Mouse (Mus musculus) limb, embryonic 15.5 days (tissue): Measurements from ENCODE around the gene Ushbp1. TPM values are rescaled to one million over a fixed set of nuclear protein-coding genes. Genes with fewer than 3 reads are reported as not detected.

Source experiments
- ATAC-seq: fragments of 200-750 bp; cut with Nextera tagmentation; 2 replicates; pipeline ENCODE4 v1.8.0; 2017; ENCODE audit warnings: low read depth, moderate TSS enrichment; ENCODE audit not compliant: insufficient number of reproducible peaks, low FRiP score, low TSS enrichment
- H3K27ac ChIP-seq: fragments of 300-500 bp; sonication (generic); 2 replicates; pipeline ENCODE4 v1.5.1; 2015; ENCODE audit warnings: moderate library complexity, mild to moderate bottlenecking, inconsistent platforms
- H3K27me3 ChIP-seq: fragments of 300-500 bp; sonication (generic); 2 replicates; pipeline ENCODE4 v1.6.1; 2015; ENCODE audit warnings: inconsistent platforms
- H3K36me3 ChIP-seq: fragments of 300-500 bp; sonication (generic); 2 replicates; pipeline ENCODE4 v1.6.1; 2015; ENCODE audit warnings: inconsistent platforms
- H3K4me1 ChIP-seq: fragments of 300-500 bp; sonication (generic); 2 replicates; pipeline ENCODE4 v1.6.1; 2015; ENCODE audit warnings: inconsistent platforms
- H3K4me2 ChIP-seq: fragments of 300-500 bp; sonication (generic); 2 replicates; pipeline ENCODE4 v1.6.1; 2015; ENCODE audit warnings: mild to moderate bottlenecking, inconsistent platforms
- H3K4me3 ChIP-seq: fragments of 300-500 bp; sonication (generic); 2 replicates; pipeline ENCODE4 v1.5.1; 2015; ENCODE audit warnings: mild to moderate bottlenecking, inconsistent platforms
- H3K9ac ChIP-seq: fragments of 300-500 bp; sonication (generic); 2 replicates; pipeline ENCODE4 v1.6.1; 2015; ENCODE audit warnings: inconsistent platforms
- H3K9me3 ChIP-seq: fragments of 300-500 bp; sonication (generic); 2 replicates; pipeline ENCODE4 v1.6.1; 2016; ENCODE audit warnings: inconsistent platforms
- WGBS: fragments of 180-500 bp; shearing (Covaris S2); methylation state at CpG from one replicate; pipeline ENCODE4 v1.1.7; 2015; 5-methylcytosine and 5-hydroxymethylcytosine counted together
- polyA plus RNA-seq: library from polyadenylated mRNA; unstranded; fragments of >200 nt; fragmentation: Nextera tagmentation; extraction: Ambion mirVana; gene quantifications from 2 replicates; pipeline ENCODE4 v1.2.1, GENCODE M21; 2015

Gene Ushbp1
- polyA plus RNA-seq, 1 experiment from 2014 or later: 10.3 TPM

- no peak overlapping the region for H3K27ac ChIP-seq
- no peak for ATAC-seq
- H3K4me3 ChIP-seq: peak overlapping the region; percentile 32
- 36% methylated on average over 8 of the region's 8 CpGs for WGBS
- H3K9me3 ChIP-seq: no peaks in the 10 kb centered on the region
- H3K36me3 ChIP-seq: peaks cover 40% of the 10 kb centered on the region
- 0 out of 2 replicates have a peak overlapping the region, but pooled peaks have one; percentile 28 for H3K9ac ChIP-seq
- peaks cover 57% of the 10 kb centered on the region for H3K4me1 ChIP-seq
- peak overlapping the region; percentile 78 for H3K4me2 ChIP-seq
- H3K27me3 ChIP-seq: no peaks in the 10 kb centered on the region
Measured at GRCm38 (mm10) chr8:71376423-71377030, 19.1 kb downstream of the Ushbp1 start.

- peak overlapping the region; percentile 28; the same call in 1 of the 2 replicates for H3K9ac ChIP-seq
- no peaks in the 10 kb centered on the region for H3K9me3 ChIP-seq
- H3K36me3 ChIP-seq: peaks cover 40% of the 10 kb centered on the region
- H3K4me1 ChIP-seq: peaks cover 55% of the 10 kb centered on the region
- H3K4me3 ChIP-seq: peak overlapping the region; percentile 32
- peak overlapping the region; percentile 78 for H3K4me2 ChIP-seq
- H3K27me3 ChIP-seq: no peaks in the 10 kb centered on the region
- WGBS: 10% methylated on average over 60 of the region's 74 CpGs
- 0 out of 2 replicates have a peak overlapping the region, but pooled peaks have one; percentile 22 for H3K27ac ChIP-seq
- no peak for ATAC-seq
Measured at GRCm38 (mm10) chr8:71375581-71376422, 19.8 kb downstream of the Ushbp1 start.

DNA sequence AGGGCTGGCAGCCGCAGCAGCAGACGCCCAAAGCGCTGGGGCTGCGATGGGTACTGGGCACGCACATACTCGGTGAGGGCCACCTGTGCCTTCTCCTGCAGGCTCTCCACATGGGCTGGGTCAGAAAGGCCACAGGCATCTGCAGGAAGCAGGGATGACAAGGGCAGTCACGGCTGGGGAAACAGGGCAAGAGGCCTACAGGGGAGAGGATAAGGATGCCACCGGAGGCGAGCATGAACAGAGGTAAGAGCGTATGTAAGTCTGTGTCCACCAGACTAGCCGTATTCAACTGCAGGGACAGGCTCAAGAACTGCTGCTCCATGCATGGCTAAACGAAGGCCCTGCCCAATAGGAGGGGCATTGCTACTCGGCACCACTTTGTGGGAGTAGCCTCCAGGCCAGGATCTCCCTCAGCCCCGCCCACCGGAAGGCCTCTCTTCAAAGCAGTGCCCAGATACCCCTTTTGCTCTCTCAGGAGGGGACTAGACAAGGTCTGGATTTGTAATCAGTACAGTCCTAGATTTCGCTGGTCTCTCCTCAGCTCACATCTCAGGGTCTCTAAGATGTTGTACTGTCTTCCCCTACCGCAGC lies 20.9 kb downstream of the Ushbp1 start:
- Histone ChIP-seq H3K4me2 (no peak overlapping the region), H3K4me1 (peaks cover 50% of the 10 kb centered on the region), H3K27ac (no peak overlapping the region), H3K4me3 (no peak overlapping the region), H3K9ac (no peak overlapping the region), H3K36me3 (peaks cover 43% of the 10 kb centered on the region), H3K9me3 (no peaks in the 10 kb centered on the region), H3K27me3 (no peaks in the 10 kb centered on the region)
- 74% methylated on average over 17 of the region's 17 CpGs for WGBS
- no peak for ATAC-seq

DNA sequence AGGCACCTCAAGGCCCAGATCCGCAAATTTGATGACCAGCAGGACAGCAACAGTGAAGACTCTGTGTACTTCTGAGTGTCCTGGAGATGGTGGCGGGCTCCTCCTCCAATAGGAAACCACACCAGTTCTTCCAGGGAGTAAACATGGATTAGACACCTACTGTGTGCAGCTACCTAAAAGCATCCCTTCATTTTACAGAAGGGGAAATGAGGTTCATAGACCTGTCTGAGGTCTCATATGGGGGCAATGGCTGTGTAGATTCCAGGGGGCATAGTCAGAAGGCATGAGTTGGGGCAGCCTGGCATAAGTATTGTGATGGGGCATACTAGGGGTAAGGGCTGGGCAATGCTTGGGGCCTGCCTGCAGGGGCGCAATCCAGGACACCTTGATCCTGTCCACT lies 22.6 kb downstream of the Ushbp1 start:
- Histone ChIP-seq H3K4me2 (no peak overlapping the region), H3K9me3 (no peaks in the 10 kb centered on the region), H3K4me3 (no peak overlapping the region), H3K36me3 (peaks cover 49% of the 10 kb centered on the region), H3K27ac (peak overlapping the region; percentile 28; the same call in 1 of the 2 replicates), H3K9ac (no peak overlapping the region), H3K4me1 (peaks cover 48% of the 10 kb centered on the region), H3K27me3 (no peaks in the 10 kb centered on the region)
- 90% methylated on average over 3 of the region's 3 CpGs for WGBS
- ATAC-seq: no peak

- Histone ChIP-seq H3K4me2 (no peak overlapping the region), H3K9ac (no peak overlapping the region), H3K9me3 (no peaks in the 10 kb centered on the region), H3K4me3 (no peak overlapping the region), H3K27me3 (no peaks in the 10 kb centered on the region), H3K27ac (peak overlapping the region; percentile 28; the same call in 1 of the 2 replicates), H3K4me1 (peaks cover 53% of the 10 kb centered on the region), H3K36me3 (peaks cover 44% of the 10 kb centered on the region)
- no peak for ATAC-seq
- WGBS: 87% methylated on average over 12 of the region's 12 CpGs
Measured at GRCm38 (mm10) chr8:71372427-71372826, 23.2 kb downstream of the Ushbp1 start.

DNA sequence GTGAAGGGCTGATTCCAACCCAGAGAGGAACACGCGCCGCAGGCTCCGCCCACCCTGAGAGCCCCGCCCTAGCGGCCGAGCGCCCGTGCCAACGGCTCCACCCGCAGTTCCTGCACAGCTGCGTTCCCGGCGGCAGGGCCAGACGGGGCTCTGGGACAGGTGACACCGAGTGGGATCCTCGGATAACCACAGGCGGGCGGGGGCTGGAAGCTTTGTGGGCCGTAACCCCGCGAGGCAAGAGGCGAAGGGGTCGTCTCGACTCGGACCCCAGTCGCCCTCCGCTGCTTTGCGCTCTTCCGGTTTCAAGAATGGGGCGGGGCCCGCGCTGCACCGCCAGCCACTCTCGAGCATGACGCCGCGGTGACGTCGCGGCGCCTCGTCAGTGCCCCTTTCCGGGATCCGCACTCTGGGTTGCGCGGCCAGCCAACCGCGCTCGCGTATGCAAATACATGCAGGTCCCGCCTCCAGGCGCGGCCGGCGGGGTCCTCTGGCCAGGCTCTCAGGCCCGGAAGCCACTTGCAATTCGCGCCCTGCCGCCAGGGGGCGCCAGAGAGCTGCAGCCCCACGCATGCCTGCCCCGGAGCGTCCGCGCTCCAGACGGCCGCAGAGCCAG lies 24.3 kb downstream of the Ushbp1 start, which contains the start of gene Ocel1:
TSS of gene Ocel1 (plus strand) at position 63 of the 613 bp plus-strand sequence.
- peak; percentile 88 for ATAC-seq
- under 1% methylated on average over 68 of the region's 68 CpGs for WGBS
- Histone ChIP-seq H3K4me1 (peaks cover 46% of the 10 kb centered on the region), H3K27me3 (no peaks in the 10 kb centered on the region), H3K36me3 (peaks cover 38% of the 10 kb centered on the region), H3K4me3 (peak within 1 kb of the TSS; percentile 63), H3K9me3 (no peaks in the 10 kb centered on the region), H3K4me2 (peak within 1 kb of the TSS; percentile 48), H3K9ac (peak within 1 kb of the TSS; percentile 31; the same call in 1 of the 2 replicates), H3K27ac (peak within 1 kb of the TSS; percentile 90)

DNA sequence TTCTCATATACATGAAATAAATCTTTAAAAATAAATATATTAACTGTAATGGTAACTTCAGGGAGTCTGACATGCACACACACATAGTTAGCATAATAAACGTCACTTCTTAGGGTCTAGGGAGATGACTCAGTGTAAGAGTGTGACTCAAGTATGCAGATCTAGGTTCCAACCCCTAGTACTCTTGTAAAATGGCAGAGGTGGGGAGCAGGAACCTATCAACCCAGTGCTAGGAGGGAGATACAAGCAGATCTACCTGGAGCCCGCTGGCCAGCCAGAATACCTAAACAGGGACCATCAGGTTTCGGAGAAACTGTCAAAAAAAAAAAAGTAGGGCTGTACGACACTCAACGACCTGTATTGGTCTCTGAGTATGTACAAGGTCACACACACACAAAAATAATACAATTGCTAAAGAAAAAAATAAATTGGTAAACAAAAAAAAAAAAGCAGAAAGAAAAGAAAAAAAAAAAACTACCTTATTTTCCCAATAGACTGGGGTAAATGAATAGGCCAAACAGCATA lies 24.8 kb downstream of the Ushbp1 start:
- peak overlapping the region; percentile 90 for H3K27ac ChIP-seq
- peaks cover 38% of the 10 kb centered on the region for H3K36me3 ChIP-seq
- peak overlapping the region; percentile 63 for H3K4me3 ChIP-seq
- peaks cover 46% of the 10 kb centered on the region for H3K4me1 ChIP-seq
- WGBS: 18% methylated on average over 5 of the region's 5 CpGs
- no peaks in the 10 kb centered on the region for H3K27me3 ChIP-seq
- H3K4me2 ChIP-seq: peak overlapping the region; percentile 48
- no peaks in the 10 kb centered on the region for H3K9me3 ChIP-seq
- no peak for ATAC-seq
- no peak overlapping the region for H3K9ac ChIP-seq

DNA sequence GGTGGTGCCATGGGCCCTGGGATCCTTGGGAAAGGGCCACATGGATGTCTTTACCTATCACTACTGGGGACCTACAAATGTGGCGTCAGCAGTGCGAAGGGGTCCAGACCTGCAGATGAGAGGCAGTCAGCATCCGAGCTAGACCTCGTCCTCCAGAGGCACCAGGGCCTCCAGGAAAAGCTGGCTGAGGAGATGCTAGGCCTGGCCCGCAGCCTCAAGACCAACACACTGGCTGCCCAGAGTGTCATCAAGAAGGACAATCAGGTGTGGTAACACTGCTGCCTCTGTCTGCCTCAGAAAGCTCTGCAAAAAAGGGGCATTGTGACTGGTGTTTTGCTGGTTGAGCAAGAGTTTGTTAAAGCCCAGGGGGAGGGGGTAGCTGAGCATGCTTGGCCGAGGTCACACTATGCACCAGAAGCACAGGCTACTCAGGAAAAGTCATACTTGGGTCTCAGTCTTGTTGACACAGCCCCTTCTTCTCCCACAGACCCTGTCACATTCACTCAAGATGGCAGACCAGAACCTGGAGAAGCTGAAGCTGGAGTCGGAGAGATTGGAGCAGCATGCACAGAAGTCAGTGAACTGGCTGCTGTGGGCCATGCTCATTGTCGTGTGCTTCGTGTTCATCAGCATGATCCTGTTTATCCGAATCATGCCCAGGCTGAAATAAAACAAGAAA lies 26.4 kb downstream of the Ushbp1 start:
- WGBS: 91% methylated on average over 10 of the region's 10 CpGs
- no peak overlapping the region for H3K4me2 ChIP-seq
- no peak overlapping the region for H3K9ac ChIP-seq
- no peak overlapping the region for H3K27ac ChIP-seq
- H3K4me1 ChIP-seq: peaks cover 34% of the 10 kb centered on the region
- H3K4me3 ChIP-seq: no peak overlapping the region
- peaks cover 25% of the 10 kb centered on the region for H3K36me3 ChIP-seq
- H3K27me3 ChIP-seq: no peaks in the 10 kb centered on the region
- no peak for ATAC-seq
- no peaks in the 10 kb centered on the region for H3K9me3 ChIP-seq

DNA sequence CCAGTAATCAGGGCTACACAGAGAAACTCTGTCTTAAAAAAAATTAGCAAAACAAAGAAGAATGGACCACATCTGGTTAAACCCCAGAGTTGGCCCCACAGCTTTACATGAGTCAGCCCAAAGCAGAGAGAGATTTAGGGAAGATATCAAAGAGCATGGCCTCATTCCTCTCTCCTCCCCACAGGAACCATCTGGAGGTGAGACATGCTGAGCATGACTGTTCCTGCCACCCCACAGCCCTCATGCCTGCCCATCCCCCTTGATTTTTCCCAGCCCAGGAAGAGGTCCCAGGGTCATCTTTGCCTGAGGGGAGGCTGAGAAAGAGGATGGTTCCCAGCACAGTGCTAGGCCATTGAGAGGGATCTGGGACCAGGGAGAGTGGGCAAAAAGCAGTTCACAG lies 27.2 kb downstream of the Ushbp1 start:
- Histone ChIP-seq H3K4me2 (peak overlapping the region; percentile 89; the same call in 1 of the 2 replicates), H3K9me3 (no peaks in the 10 kb centered on the region), H3K4me1 (peaks cover 34% of the 10 kb centered on the region), H3K36me3 (peaks cover 17% of the 10 kb centered on the region), H3K4me3 (peak overlapping the region; percentile 65; the same call in 1 of the 2 replicates), H3K9ac (0 out of 2 replicates have a peak overlapping the region, but pooled peaks have one; percentile 26), H3K27me3 (no peaks in the 10 kb centered on the region), H3K27ac (no peak overlapping the region)
- ATAC-seq: no peak

- Histone ChIP-seq H3K4me3 (peak overlapping the region; percentile 65), H3K4me2 (peak overlapping the region; percentile 89), H3K4me1 (peaks cover 34% of the 10 kb centered on the region), H3K36me3 (peaks cover 15% of the 10 kb centered on the region; the same call in 1 of the 2 replicates), H3K27me3 (no peaks in the 10 kb centered on the region), H3K27ac (peak overlapping the region; percentile 95), H3K9ac (peak overlapping the region; percentile 26), H3K9me3 (no peaks in the 10 kb centered on the region)
- no peak for ATAC-seq
- 43% methylated on average over 17 of the region's 17 CpGs for WGBS
Measured at GRCm38 (mm10) chr8:71367529-71368176, 27.9 kb downstream of the Ushbp1 start.
